Mouse (Mus musculus) heart, adult 2 months (tissue): Measurements from ENCODE around the gene Wdr83.

Source experiments
- CTCF ChIP-seq: fragments of 200-600 bp; IDR thresholded peaks from 2 replicates; pipeline ENCODE4 v1.8.1; 2022; ENCODE audit warnings: antibody characterized with exemption, mild to moderate bottlenecking, moderate library complexity
- POLR2A ChIP-seq: fragments of 200-500 bp; IDR thresholded peaks from 2 replicates; pipeline ENCODE4 v1.6.1; 2011; ENCODE audit warnings: mild to moderate bottlenecking, low read depth, low read length, control low read depth; ENCODE audit not compliant: insufficient read depth

DNA sequence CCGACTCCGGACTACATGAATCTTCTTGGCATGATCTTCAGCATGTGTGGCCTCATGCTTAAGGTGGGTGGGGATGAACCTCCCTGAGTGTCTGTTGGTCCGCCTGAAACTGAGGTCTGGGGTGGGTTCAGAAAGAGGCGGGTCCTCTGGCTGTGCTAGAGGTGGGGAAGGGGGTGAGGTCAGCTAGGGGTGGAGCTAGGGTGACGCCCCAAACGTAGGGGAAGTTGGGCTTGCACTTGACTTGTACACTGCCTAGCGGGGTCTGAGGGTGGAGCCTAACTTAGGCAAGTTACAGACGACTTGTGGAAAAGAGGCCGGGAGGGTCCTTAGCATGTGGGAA, at the start of gene Wdr83:
- TF ChIP-seq CTCF = no peak
- TF ChIP-seq POLR2A = no peak
